Mouse (Mus musculus) c-Kit-negative CD71-positive TER-119-positive erythroid progenitor cells, embryonic 14.5 days (primary cell): ENCODE data around the gene Rhbdl3.
"Not testable (repeated sequence)": the region's sequence is repeated elsewhere in the genome, so short reads cannot be mapped to it uniquely, and the experiment has no call there.

Experiments
- DNase-seq: peaks from one replicate; pipeline ENCODE4 v3.0.0-alpha.2; 2013; ENCODE audit warnings: low read depth, low spot score

Rhbdl3 gene

GRCm38 (mm10) chr11:80312565-80312964 lies 11.9 kb downstream of the Rhbdl3 start:
- DNase-seq, result no peak

- no peak for DNase-seq
Measured at GRCm38 (mm10) chr11:80313462-80313861, 12.8 kb downstream of the Rhbdl3 start.

- no peak for DNase-seq
Measured at GRCm38 (mm10) chr11:80313944-80314343, 13.2 kb downstream of the Rhbdl3 start.

- no peak for DNase-seq
Measured at GRCm38 (mm10) chr11:80315743-80316639, 15.3 kb downstream of the Rhbdl3 start.

GRCm38 (mm10) chr11:80323255-80323654 lies 22.5 kb downstream of the Rhbdl3 start:
- no peak for DNase-seq

- no peak for DNase-seq
Measured at GRCm38 (mm10) chr11:80324636-80325035, 23.9 kb downstream of the Rhbdl3 start.

GRCm38 (mm10) chr11:80332709-80333400 lies 32.1 kb downstream of the Rhbdl3 start:
- no peak for DNase-seq

- no peak for DNase-seq
Measured at GRCm38 (mm10) chr11:80335609-80336350, 35.1 kb downstream of the Rhbdl3 start.

- no peak for DNase-seq
Measured at GRCm38 (mm10) chr11:80336351-80336730, 35.6 kb downstream of the Rhbdl3 start.

- DNase-seq, result no peak
Measured at GRCm38 (mm10) chr11:80342482-80342881, 41.8 kb downstream of the Rhbdl3 start.

GRCm38 (mm10) chr11:80351832-80352430 lies 51.2 kb downstream of the Rhbdl3 start:
- peak; percentile 58 for DNase-seq

- DNase-seq, result no peak
Measured at GRCm38 (mm10) chr11:80354832-80355231, 54.1 kb downstream of the Rhbdl3 start.

- DNase-seq, result no peak
Measured at GRCm38 (mm10) chr11:80368949-80369348, 68.2 kb downstream of the Rhbdl3 start.

GRCm38 (mm10) chr11:80376651-80377050 lies 75.9 kb downstream of the Rhbdl3 start:
- DNase-seq, result no peak

- peak; percentile 67 for DNase-seq
Measured at GRCm38 (mm10) chr11:80377712-80378451, 77.2 kb downstream of the Rhbdl3 start, which contains the start of gene 5730455P16Rik. Gene 5730455P16Rik (minus strand): TSS chr11:80378034.

- not testable (repeated sequence) for DNase-seq
Measured at GRCm38 (mm10) chr11:80378452-80379068, 77.8 kb downstream of the Rhbdl3 start.

- not testable (repeated sequence) for DNase-seq
Measured at GRCm38 (mm10) chr11:80379184-80379583, 78.5 kb downstream of the Rhbdl3 start.

GRCm38 (mm10) chr11:80382626-80383018 lies 81.9 kb downstream of the Rhbdl3 start:
- peak; percentile 54 for DNase-seq

GRCm38 (mm10) chr11:80383019-80383625 lies 82.4 kb downstream of the Rhbdl3 start, which contains the start of gene Zfp207:
Gene Zfp207 (plus strand): TSS chr11:80383279.
- DNase-seq, result peak; percentile 95

- DNase-seq, result peak; percentile 49
Measured at GRCm38 (mm10) chr11:80383626-80384046, 82.9 kb downstream of the Rhbdl3 start.
